ENCODE assay signal across 14 mouse cellular contexts in the genomic region with DNA sequence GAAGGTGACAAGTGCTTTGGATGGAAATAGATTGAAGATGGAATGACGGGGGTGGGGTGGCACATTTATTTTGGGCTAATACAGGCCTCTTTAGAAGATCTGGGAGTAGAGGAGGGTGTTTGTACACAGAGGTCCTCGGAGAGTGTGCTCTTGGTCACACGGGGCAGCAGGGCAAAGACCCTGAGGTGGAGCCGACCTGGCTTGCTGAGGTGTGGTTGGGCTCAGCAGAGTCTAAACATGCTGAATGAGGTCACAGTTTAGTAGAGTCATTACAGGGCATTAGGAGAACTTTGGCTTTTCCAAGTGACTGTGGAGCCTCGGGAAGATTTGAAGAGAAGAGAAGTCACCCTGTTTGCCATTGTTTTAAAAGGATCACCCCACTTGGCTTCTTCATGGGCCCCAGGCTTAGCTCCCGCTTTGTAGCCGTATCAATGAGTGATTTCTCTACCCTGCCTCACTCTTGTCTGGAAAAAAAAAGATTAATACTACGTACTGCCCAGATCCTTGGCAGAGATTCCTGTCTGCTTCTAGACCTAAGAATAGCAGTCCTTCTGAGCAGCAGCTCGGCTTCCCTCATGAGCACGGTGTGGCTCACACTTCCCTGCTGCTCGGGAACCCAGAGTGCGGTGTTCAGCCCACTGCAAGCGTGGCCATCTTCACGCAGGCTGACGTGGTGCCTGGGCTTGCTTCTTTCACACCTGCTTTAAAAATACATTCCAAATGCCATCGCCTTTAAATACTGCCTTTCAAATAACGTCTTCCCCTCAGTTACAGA. TPM values are rescaled to one million over a fixed set of nuclear protein-coding genes. Genes with fewer than 3 reads are reported as not detected.
DNase-seq lines count a peak whose midpoint lies in the region; ATAC-seq lines count a peak whose summit lies in the region.
"Had no signal": no experiment of that assay in that cellular context is flagged by ENCODE, and none has a peak within 500 bp of the region (broad histone marks: within the 10 kb centered on the region; RNA-seq: fewer than 3 reads in every experiment).

No protein-coding gene starts in this region.

- peak; percentile 11 for DNase-seq in kidney, adult 11 months
- no peak for DNase-seq in kidney, postnatal 10 days
- peak; percentile 88 for DNase-seq in brain, adult 2 months (ENCODE audit: low read depth, low spot score)
- peak; percentile 75 to 93 for DNase-seq in left cerebral cortex, postnatal 14 days (ENCODE audit: low spot score in 2 of 2)
- no peak for DNase-seq in retina, embryonic 14.5 days (ENCODE audit: low spot score)
- no peak for DNase-seq in midbrain, embryonic 10.5 days (ENCODE audit: low spot score)

- intact Hi-C loops in left cerebral cortex, postnatal 14 days (cut with DNase I), result loop anchor here (5.0 kb wide), 1 partner anchor 46 kb away; no protein-coding TSS in a partner anchor

- H3K4me1 ChIP-seq in midbrain, embryonic 10.5 days, result peaks cover 13% of the 10 kb centered on the region

- H3K9me3 ChIP-seq in midbrain, embryonic 10.5 days (replicated peaks), result no peaks in the 10 kb centered on the region
- H3K9me3 ChIP-seq: lung, embryonic 15.5 days; neural tube, embryonic 12.5 days had no signal

- ATAC-seq in frontal cortex, adult (ENCODE audit: low TSS enrichment), result peak; percentile 96
- no peak for ATAC-seq in granulocyte monocyte progenitor cell, adult 5-6 weeks (replicated peaks; ENCODE audit: poor library complexity, severe bottlenecking)

- no peaks in the 10 kb centered on the region for H3K27me3 ChIP-seq in midbrain, embryonic 10.5 days (ENCODE audit: low read depth, poor library complexity, severe bottlenecking)
- H3K27me3 ChIP-seq: lung, embryonic 15.5 days; neural tube, embryonic 12.5 days had no signal

- no peak overlapping the region for H3K27ac ChIP-seq in midbrain, embryonic 10.5 days (replicated peaks)
- H3K27ac ChIP-seq: lung, embryonic 15.5 days; neural tube, embryonic 12.5 days had no signal

- no peaks in the 10 kb centered on the region for H3K36me3 ChIP-seq in midbrain, embryonic 10.5 days
- H3K36me3 ChIP-seq: lung, embryonic 15.5 days; neural tube, embryonic 12.5 days had no signal

- H3K4me3 ChIP-seq in midbrain, embryonic 10.5 days, result no peak overlapping the region
- H3K4me3 ChIP-seq: lung, embryonic 15.5 days; neural tube, embryonic 12.5 days had no signal

- WGBS in midbrain, embryonic 10.5 days, result 86% methylated on average over 17 of the region's 17 CpGs

RNA-seq across cellular contexts. Expression of a gene that starts 22.0 kb away (rescaled TPM):
- under 1 TPM in 1 of 2 experiments, not detected in 1; 0.25 TPM for total RNA-seq in left cerebral cortex, postnatal 14 days (2021)
- not detected in 2 replicates for polyA plus RNA-seq in midbrain, embryonic 10.5 days (2016; fragmentation: Nextera tagmentation; extraction: Ambion mirVana)
- not detected in 2 replicates for total RNA-seq in granulocyte monocyte progenitor cell, adult 5-6 weeks (2014; fragmentation: Nextera tagmentation)
- total RNA-seq in granulocyte monocyte progenitor cell, adult 5-6 weeks (2017), result not detected in 2 replicates
- total RNA-seq: adrenal gland, postnatal 36 days; common myeloid progenitor, adult 5-6 weeks; ES-E14 had no signal
- polyA plus RNA-seq: hindbrain, embryonic 11.5 days; lung, embryonic 15.5 days; neural tube, embryonic 12.5 days had no signal

RNA-seq across cellular contexts. Expression of a gene that starts 57.1 kb away (rescaled TPM):
- 1 to 10 TPM; 4.4 to 4.5 TPM for total RNA-seq in left cerebral cortex, postnatal 14 days (2021)
- 7.7 and 10.0 TPM in 2 replicates for polyA plus RNA-seq in midbrain, embryonic 10.5 days (2016; fragmentation: Nextera tagmentation; extraction: Ambion mirVana)
- total RNA-seq in granulocyte monocyte progenitor cell, adult 5-6 weeks (2014; fragmentation: Nextera tagmentation), result 0.43 TPM in 1 of 2 replicates, not detected in the other
- not detected in 2 replicates for total RNA-seq in granulocyte monocyte progenitor cell, adult 5-6 weeks (2017)
- total RNA-seq: common myeloid progenitor, adult 5-6 weeks had no signal

Comparison
In these comparisons a context has a peak if more than half of its experiments do, and no peak if none do; other contexts are left out.
1. DNase-seq: peak in kidney, adult 11 months (single experiment), brain, adult 2 months (single experiment) and left cerebral cortex, postnatal 14 days (2 of 2); none in kidney, postnatal 10 days (single experiment), retina, embryonic 14.5 days (single experiment) and midbrain, embryonic 10.5 days (single experiment).